Mouse (Mus musculus): Measurements from ENCODE around the gene Gtf2ird1. TPM values are rescaled to one million over a fixed set of nuclear protein-coding genes. Genes with fewer than 3 reads are reported as not detected.

Gtf2ird1 gene
- polyA plus RNA-seq, 1 experiment: 62.0 TPM

DNA sequence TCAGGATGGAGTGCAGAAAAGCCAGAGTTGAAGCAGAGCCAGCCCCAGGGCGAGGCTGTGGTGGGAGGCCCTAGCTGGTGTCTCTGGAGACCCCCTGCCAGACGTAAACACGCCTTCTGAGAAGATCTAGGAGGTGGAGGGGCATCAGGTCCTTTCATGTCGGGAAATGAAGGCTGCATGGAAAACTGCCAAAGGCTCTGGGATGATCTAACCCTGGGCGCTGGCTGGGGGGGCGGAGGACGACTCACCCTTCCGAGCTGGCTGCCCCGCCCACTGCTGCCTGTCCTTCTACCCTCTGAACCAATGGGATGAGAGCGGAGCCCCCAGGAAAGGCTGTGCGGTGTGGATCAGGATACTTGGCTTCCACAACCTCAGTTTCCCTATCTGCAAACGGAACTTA, 16.4 kb downstream of the Gtf2ird1 start:
- H3K27me3 ChIP-seq (ENCODE audit: control insufficient read depth, insufficient read depth, insufficient read length): no peaks in the 10 kb centered on the region
- no peak overlapping the region for H3K4me3 ChIP-seq
- H3ac ChIP-seq (ENCODE audit: control insufficient read depth, insufficient read length): no peak overlapping the region
- H3K79me2 ChIP-seq (ENCODE audit: control insufficient read depth, insufficient read depth): peaks cover 92% of the 10 kb centered on the region
- peaks cover 3% of the 10 kb centered on the region for H3K36me3 ChIP-seq (ENCODE audit: control insufficient read depth, insufficient read depth)
- H3K4me2 ChIP-seq (ENCODE audit: low read depth): peak overlapping the region; percentile 53
- no peak for TF ChIP-seq TCF12 (IDR thresholded peaks at IDR 0.05; ENCODE audit: insufficient read depth, poor library complexity, severe bottlenecking)
- no peak for TF ChIP-seq CEBPB (IDR thresholded peaks at IDR 0.05; ENCODE audit: insufficient read depth, poor library complexity, severe bottlenecking)
- no peak for TF ChIP-seq MAX (IDR thresholded peaks at IDR 0.05; ENCODE audit: low read depth)
- TF ChIP-seq MYOG (IDR thresholded peaks at IDR 0.05; ENCODE audit: control insufficient read depth in 1 of 3, insufficient read depth in 1 of 3, insufficient read length in 2 of 3, low read depth in 2 of 3): no peak
- TF ChIP-seq SRF (IDR thresholded peaks at IDR 0.05; ENCODE audit: control insufficient read depth, insufficient read length, low read depth): no peak
- no peak for TF ChIP-seq USF1 (IDR thresholded peaks at IDR 0.05; ENCODE audit: low read depth)
- TF ChIP-seq E2F4 (IDR thresholded peaks at IDR 0.05; ENCODE audit: insufficient read depth): no peak
- no peak for TF ChIP-seq MYOD1 (IDR thresholded peaks at IDR 0.05; ENCODE audit: control insufficient read depth in 1 of 3, insufficient read length in 2 of 3, low read depth in 2 of 3)
- no peak for TF ChIP-seq TCF3 (IDR thresholded peaks at IDR 0.05; ENCODE audit: insufficient read length, low read depth)
- no peak for TF ChIP-seq POLR2A (IDR thresholded peaks at IDR 0.05; ENCODE audit: insufficient read length, low read depth)
- TF ChIP-seq REST (IDR thresholded peaks at IDR 0.05; ENCODE audit: insufficient read depth, insufficient read length): no peak
- TF ChIP-seq POLR2AphosphoS2 (IDR thresholded peaks at IDR 0.05; ENCODE audit: insufficient read length, low read depth): no peak

DNA sequence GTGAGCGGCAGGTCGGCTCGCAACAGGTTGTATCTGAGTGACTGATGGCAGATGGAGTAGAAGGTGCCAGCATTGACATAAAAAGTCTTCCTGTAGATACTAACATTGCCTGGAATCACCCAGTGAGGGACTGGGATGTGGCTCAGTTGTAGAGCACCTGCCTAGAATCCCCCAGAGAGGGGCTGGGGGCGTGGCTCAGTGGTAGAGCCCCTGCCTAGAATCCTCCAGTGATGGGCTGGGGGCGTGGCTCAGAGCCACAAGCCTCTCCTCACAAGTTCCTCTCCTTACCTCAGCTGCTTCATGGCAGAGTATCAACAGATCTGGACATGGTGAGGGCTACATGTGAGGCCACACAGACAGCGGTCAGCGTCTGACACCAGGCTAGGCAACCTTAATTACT, 17.0 kb downstream of the Gtf2ird1 start:
- peaks cover 3% of the 10 kb centered on the region for H3K36me3 ChIP-seq (ENCODE audit: control insufficient read depth, insufficient read depth)
- H3K4me2 ChIP-seq (ENCODE audit: low read depth): peak overlapping the region; percentile 53
- no peak overlapping the region for H3ac ChIP-seq (ENCODE audit: control insufficient read depth, insufficient read length)
- H3K4me3 ChIP-seq: no peak overlapping the region
- no peak for TF ChIP-seq MYOG (IDR thresholded peaks at IDR 0.05; ENCODE audit: control insufficient read depth in 1 of 3, insufficient read depth in 1 of 3, insufficient read length in 2 of 3, low read depth in 2 of 3)
- TF ChIP-seq E2F4 (IDR thresholded peaks at IDR 0.05; ENCODE audit: insufficient read depth): no peak
- no peak for TF ChIP-seq CEBPB (IDR thresholded peaks at IDR 0.05; ENCODE audit: insufficient read depth, poor library complexity, severe bottlenecking)
- no peak for TF ChIP-seq TCF12 (IDR thresholded peaks at IDR 0.05; ENCODE audit: insufficient read depth, poor library complexity, severe bottlenecking)
- TF ChIP-seq POLR2AphosphoS2 (IDR thresholded peaks at IDR 0.05; ENCODE audit: insufficient read length, low read depth): no peak
- TF ChIP-seq REST (IDR thresholded peaks at IDR 0.05; ENCODE audit: insufficient read depth, insufficient read length): no peak
- TF ChIP-seq USF1 (IDR thresholded peaks at IDR 0.05; ENCODE audit: low read depth): no peak
- TF ChIP-seq SRF (IDR thresholded peaks at IDR 0.05; ENCODE audit: control insufficient read depth, insufficient read length, low read depth): no peak
- TF ChIP-seq MYOD1 (IDR thresholded peaks at IDR 0.05; ENCODE audit: control insufficient read depth in 1 of 3, insufficient read length in 2 of 3, low read depth in 2 of 3): no peak
- TF ChIP-seq MAX (IDR thresholded peaks at IDR 0.05; ENCODE audit: low read depth): no peak
- TF ChIP-seq TCF3 (IDR thresholded peaks at IDR 0.05; ENCODE audit: insufficient read length, low read depth): no peak
- no peak for TF ChIP-seq POLR2A (IDR thresholded peaks at IDR 0.05; ENCODE audit: insufficient read length, low read depth)
- H3K27me3 ChIP-seq (ENCODE audit: control insufficient read depth, insufficient read depth, insufficient read length): no peaks in the 10 kb centered on the region
- H3K79me2 ChIP-seq (ENCODE audit: control insufficient read depth, insufficient read depth): peaks cover 92% of the 10 kb centered on the region

DNA sequence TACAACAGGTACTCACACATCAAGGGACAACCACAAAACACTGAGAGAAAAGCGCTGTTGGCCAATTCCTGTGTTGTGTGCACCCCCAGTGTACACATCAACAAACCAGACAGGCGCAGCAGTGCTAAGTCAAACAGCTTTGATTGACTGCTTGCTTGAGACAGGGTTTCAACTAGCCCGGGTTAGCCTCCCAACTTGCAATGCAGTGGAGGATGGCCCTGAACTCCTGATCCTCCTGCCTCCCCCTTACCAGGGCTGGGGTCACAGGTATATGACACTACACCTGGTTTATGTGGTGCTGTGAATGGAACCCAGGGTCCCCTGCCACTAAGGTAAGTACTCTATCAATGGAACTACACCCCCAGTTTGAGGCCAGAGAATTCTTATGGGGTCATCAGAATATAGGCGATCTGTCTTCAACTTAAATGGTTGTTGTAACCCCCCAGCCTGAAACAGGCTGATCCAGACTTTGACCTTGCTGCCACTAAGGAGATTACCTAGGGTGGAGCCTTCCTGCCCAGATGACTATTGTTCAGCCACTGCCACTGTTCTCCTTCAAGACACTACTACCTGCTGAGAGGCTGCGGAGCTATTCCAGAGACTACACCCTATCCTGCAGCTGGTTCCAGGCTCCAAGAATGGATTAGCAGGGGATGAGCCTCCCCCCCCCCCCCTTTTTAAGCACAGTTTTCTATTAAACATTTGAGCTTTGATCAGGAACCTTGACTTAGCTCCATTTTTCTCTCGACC, 17.7 kb downstream of the Gtf2ird1 start:
- Histone ChIP-seq H3K27me3 (ENCODE audit: control insufficient read depth, insufficient read depth, insufficient read length) (no peaks in the 10 kb centered on the region), H3K4me2 (ENCODE audit: low read depth) (no peak overlapping the region), H3K79me2 (ENCODE audit: control insufficient read depth, insufficient read depth) (peaks cover 92% of the 10 kb centered on the region), H3ac (ENCODE audit: control insufficient read depth, insufficient read length) (no peak overlapping the region), H3K36me3 (ENCODE audit: control insufficient read depth, insufficient read depth) (peaks cover 3% of the 10 kb centered on the region), H3K4me3 (no peak overlapping the region)
- no peak for TF ChIP-seq USF1 (IDR thresholded peaks at IDR 0.05; ENCODE audit: low read depth)
- no peak for TF ChIP-seq TCF3 (IDR thresholded peaks at IDR 0.05; ENCODE audit: insufficient read length, low read depth)
- TF ChIP-seq REST (IDR thresholded peaks at IDR 0.05; ENCODE audit: insufficient read depth, insufficient read length): no peak
- no peak for TF ChIP-seq POLR2A (IDR thresholded peaks at IDR 0.05; ENCODE audit: insufficient read length, low read depth)
- no peak for TF ChIP-seq MYOD1 (IDR thresholded peaks at IDR 0.05; ENCODE audit: control insufficient read depth in 1 of 3, insufficient read length in 2 of 3, low read depth in 2 of 3)
- no peak for TF ChIP-seq MYOG (IDR thresholded peaks at IDR 0.05; ENCODE audit: control insufficient read depth in 1 of 3, insufficient read depth in 1 of 3, insufficient read length in 2 of 3, low read depth in 2 of 3)
- TF ChIP-seq TCF12 (IDR thresholded peaks at IDR 0.05; ENCODE audit: insufficient read depth, poor library complexity, severe bottlenecking): no peak
- no peak for TF ChIP-seq POLR2AphosphoS2 (IDR thresholded peaks at IDR 0.05; ENCODE audit: insufficient read length, low read depth)
- no peak for TF ChIP-seq E2F4 (IDR thresholded peaks at IDR 0.05; ENCODE audit: insufficient read depth)
- TF ChIP-seq SRF (IDR thresholded peaks at IDR 0.05; ENCODE audit: control insufficient read depth, insufficient read length, low read depth): no peak
- no peak for TF ChIP-seq CEBPB (IDR thresholded peaks at IDR 0.05; ENCODE audit: insufficient read depth, poor library complexity, severe bottlenecking)

DNA sequence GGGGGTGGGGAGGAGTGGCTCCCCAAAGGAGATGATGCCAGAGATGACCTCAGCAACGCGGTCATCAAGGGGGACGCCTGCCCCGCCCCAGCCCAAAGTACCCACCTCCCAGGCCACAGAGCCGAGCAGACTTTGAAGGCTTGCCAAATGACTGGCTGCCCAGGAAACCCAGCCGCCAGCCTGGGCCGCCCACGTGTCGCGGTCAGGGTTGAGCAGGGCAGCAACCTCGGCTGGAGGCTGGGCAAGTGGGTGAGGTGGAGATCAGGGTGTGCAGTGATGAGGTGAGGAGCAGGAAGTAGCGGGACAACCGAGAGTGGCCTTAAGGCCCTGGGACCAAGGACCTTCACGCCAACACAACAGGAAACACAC, 19.1 kb downstream of the Gtf2ird1 start:
- TF ChIP-seq MYOG (IDR thresholded peaks at IDR 0.05; ENCODE audit: control insufficient read depth in 1 of 3, insufficient read depth in 1 of 3, insufficient read length in 2 of 3, low read depth in 2 of 3): peak in 2 of 3 experiments; percentile 67 to 84
- peak in 2 of 3 experiments; percentile 4 to 64 for TF ChIP-seq MYOD1 (IDR thresholded peaks at IDR 0.05; ENCODE audit: control insufficient read depth in 1 of 3, insufficient read length in 2 of 3, low read depth in 2 of 3)
- no peak for TF ChIP-seq TCF12 (IDR thresholded peaks at IDR 0.05; ENCODE audit: insufficient read depth, poor library complexity, severe bottlenecking)
- TF ChIP-seq CEBPB (IDR thresholded peaks at IDR 0.05; ENCODE audit: insufficient read depth, poor library complexity, severe bottlenecking): no peak
- TF ChIP-seq E2F4 (IDR thresholded peaks at IDR 0.05; ENCODE audit: insufficient read depth): no peak
- peak; percentile 10 for TF ChIP-seq POLR2A (IDR thresholded peaks at IDR 0.05; ENCODE audit: insufficient read length, low read depth)
- no peak for TF ChIP-seq POLR2AphosphoS2 (IDR thresholded peaks at IDR 0.05; ENCODE audit: insufficient read length, low read depth)
- no peak for TF ChIP-seq SRF (IDR thresholded peaks at IDR 0.05; ENCODE audit: control insufficient read depth, insufficient read length, low read depth)
- TF ChIP-seq USF1 (IDR thresholded peaks at IDR 0.05; ENCODE audit: low read depth): peak; percentile 45
- TF ChIP-seq MAX (IDR thresholded peaks at IDR 0.05; ENCODE audit: low read depth): no peak

More for the DNA sequence above, 19.1 kb downstream of the Gtf2ird1 start:
- Histone ChIP-seq H3K36me3 (ENCODE audit: control insufficient read depth, insufficient read depth) (peaks cover under 1% of the 10 kb centered on the region), H3K4me3 (no peak overlapping the region), H3K4me2 (ENCODE audit: low read depth) (peak overlapping the region; percentile 74), H3ac (ENCODE audit: control insufficient read depth, insufficient read length) (no peak overlapping the region), H3K27me3 (ENCODE audit: control insufficient read depth, insufficient read depth, insufficient read length) (no peaks in the 10 kb centered on the region), H3K79me2 (ENCODE audit: control insufficient read depth, insufficient read depth) (peaks cover 92% of the 10 kb centered on the region)

Measured in myocyte (in vitro differentiated cells).